Mouse (Mus musculus) hindbrain, embryonic 11.5 days (tissue): ENCODE measurements around the gene Myh15. TPM values are rescaled to one million over a fixed set of nuclear protein-coding genes. Genes with fewer than 3 reads are reported as not detected.

ENCODE experiments used
- ATAC-seq: fragments of 200-750 bp; cut with Nextera tagmentation; 2 replicates; pipeline ENCODE4 v1.8.0; 2017; ENCODE audit warnings: mild to moderate bottlenecking, moderate TSS enrichment, moderate library complexity; ENCODE audit not compliant: low FRiP score
- DNase-seq: peaks from one replicate; pipeline ENCODE4 v3.0.0-alpha.2; 2015; ENCODE audit warnings: low spot score
- H3K27ac ChIP-seq: fragments of 300-500 bp; sonication (generic); 2 replicates; pipeline ENCODE4 v1.5.1; 2014; ENCODE audit warnings: mild to moderate bottlenecking, low read depth, low read length
- H3K27me3 ChIP-seq: fragments of 300-500 bp; sonication (generic); 2 replicates; pipeline ENCODE4 v1.6.1; 2014; ENCODE audit warnings: mild to moderate bottlenecking, low read length, moderate library complexity, mixed read lengths; ENCODE audit not compliant: control insufficient read depth, insufficient read depth
- H3K36me3 ChIP-seq: fragments of 300-500 bp; sonication (generic); 2 replicates; pipeline ENCODE4 v1.6.1; 2014; ENCODE audit warnings: mild to moderate bottlenecking, low read length, moderate library complexity, mixed read lengths; ENCODE audit not compliant: control insufficient read depth, insufficient read depth
- H3K4me1 ChIP-seq: fragments of 300-500 bp; sonication (generic); replicated peaks from 2 replicates; pipeline ENCODE4 v1.6.1; 2014; ENCODE audit warnings: low read length, mixed read lengths; ENCODE audit not compliant: control insufficient read depth, insufficient read depth
- H3K4me2 ChIP-seq: fragments of 300-500 bp; sonication (generic); replicated peaks from 2 replicates; pipeline ENCODE4 v1.6.1; 2014; ENCODE audit warnings: mild to moderate bottlenecking, low read depth, low read length
- H3K4me3 ChIP-seq: fragments of 300-500 bp; sonication (generic); 2 replicates; pipeline ENCODE4 v1.5.1; 2014; ENCODE audit warnings: low read depth, low read length
- H3K9ac ChIP-seq: fragments of 300-500 bp; sonication (generic); 2 replicates; pipeline ENCODE4 v1.6.1; 2014; ENCODE audit warnings: low read depth, low read length
- H3K9me3 ChIP-seq: fragments of 300-500 bp; sonication (generic); 2 replicates; pipeline ENCODE4 v1.6.1; 2016; ENCODE audit warnings: low read length; ENCODE audit not compliant: control insufficient read depth
- WGBS: fragments of 180-500 bp; shearing (Covaris S2); extraction: QIAGEN DNeasy Blood & Tissue Kit; methylation state at CpG from one replicate; pipeline ENCODE4 v1.1.7; 2014; 5-methylcytosine and 5-hydroxymethylcytosine counted together
- polyA plus RNA-seq: library from polyadenylated mRNA; unstranded; fragments of >200 nt; fragmentation: Nextera tagmentation; extraction: Ambion mirVana; gene quantifications from 2 replicates; pipeline ENCODE4 v1.2.1, GENCODE M21; 2014

Myh15 gene
- polyA plus RNA-seq, 1 experiment from 2014 or later = not detected

DNA sequence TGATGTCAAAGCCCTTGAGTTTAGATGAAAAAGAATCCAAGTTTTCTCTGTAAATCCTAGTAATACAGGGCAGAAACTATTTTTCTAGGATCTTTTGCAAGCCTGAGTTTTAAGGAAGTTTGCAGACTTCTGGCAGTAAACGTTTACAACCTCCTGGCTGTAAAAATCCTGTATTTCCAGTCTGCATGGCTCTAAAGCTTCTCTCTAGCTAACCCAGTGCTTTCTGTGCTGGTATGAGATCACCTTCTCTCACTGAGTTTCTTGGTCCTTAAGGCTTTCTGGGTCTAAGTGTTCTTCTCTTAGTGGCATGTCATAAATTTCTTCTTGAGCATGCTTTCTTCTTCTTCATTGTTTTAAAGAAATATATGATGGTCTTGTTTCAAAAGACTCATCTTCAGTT, 70.7 kb downstream of the Myh15 start:
- H3K27me3 ChIP-seq = no peaks in the 10 kb centered on the region
- H3K4me1 ChIP-seq = no peaks in the 10 kb centered on the region
- no peaks in the 10 kb centered on the region for H3K9me3 ChIP-seq
- no peak overlapping the region for H3K4me3 ChIP-seq
- DNase-seq (no peak), ATAC-seq (no peak)
- no peaks in the 10 kb centered on the region for H3K36me3 ChIP-seq
- H3K27ac ChIP-seq = no peak overlapping the region
- 63% methylated on average over 1 of the region's 1 CpGs for WGBS
- no peak overlapping the region for H3K9ac ChIP-seq
- H3K4me2 ChIP-seq = no peak overlapping the region

DNA sequence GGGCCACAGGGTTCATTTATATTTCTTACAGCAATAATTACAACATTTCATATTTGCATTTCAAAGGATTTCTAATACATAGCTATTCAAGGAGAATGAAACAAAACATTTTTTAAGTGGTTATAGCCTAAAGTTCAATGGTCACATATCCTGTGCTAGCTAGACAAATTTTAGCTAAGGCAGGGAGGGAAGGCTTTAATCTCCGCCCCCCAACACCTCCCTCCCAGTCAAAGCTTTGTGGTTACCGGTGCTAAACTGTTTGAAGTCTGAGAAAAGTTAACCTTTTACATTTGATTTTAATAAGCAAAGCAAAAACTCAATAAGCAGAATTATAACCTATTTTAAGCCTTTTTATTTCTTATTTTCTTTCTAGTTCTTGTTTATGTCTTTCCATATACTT, 98.9 kb downstream of the Myh15 start:
- 93% methylated on average over 2 of the region's 2 CpGs for WGBS

DNA sequence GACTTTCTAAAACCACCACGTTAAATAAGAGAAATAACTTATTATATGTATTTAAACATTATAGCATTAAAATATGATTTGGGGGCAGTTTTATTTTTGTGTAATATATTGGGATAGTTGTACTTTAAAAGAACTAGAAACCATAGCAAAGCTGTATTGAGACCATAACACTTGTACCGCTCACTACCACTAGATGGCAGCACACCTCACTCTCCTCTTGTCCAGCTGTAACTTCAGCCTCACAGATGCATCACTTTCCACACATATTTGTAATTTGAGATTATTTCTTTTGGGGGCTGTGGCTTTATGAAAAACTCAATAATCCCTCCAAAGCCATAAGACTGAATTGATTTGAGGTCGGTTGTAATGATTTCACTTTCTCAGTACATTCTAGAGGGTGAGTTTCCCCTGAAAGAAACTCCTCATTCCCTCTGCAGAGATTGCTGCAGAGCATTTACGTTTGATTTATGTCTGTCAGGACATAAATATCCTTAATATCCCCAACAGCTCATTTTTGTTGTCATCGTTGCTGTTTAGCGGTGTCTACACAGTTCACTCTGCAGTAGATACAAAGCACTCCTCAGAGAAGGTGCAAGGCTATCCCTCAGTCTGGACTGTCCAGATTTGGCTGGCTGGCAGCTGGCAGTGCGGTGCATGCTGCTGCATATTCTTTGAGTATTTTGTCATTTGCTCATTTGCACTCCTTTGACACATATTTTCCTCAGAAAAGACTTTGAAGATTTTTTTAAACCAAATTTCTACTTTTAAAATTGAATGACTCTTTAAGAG, 107.3 kb downstream of the Myh15 start:
- Histone ChIP-seq H3K4me3 (no peak overlapping the region), H3K4me1 (no peaks in the 10 kb centered on the region), H3K27me3 (no peaks in the 10 kb centered on the region), H3K27ac (no peak overlapping the region), H3K9me3 (no peaks in the 10 kb centered on the region), H3K36me3 (no peaks in the 10 kb centered on the region), H3K4me2 (no peak overlapping the region), H3K9ac (no peak overlapping the region)
- WGBS = 43% methylated on average over 7 of the region's 7 CpGs
- ATAC-seq = peak; percentile 78
- DNase-seq = peak; percentile 80

More for the DNA sequence above, 98.9 kb downstream of the Myh15 start:
- H3K36me3 ChIP-seq = no peaks in the 10 kb centered on the region
- no peak overlapping the region for H3K4me2 ChIP-seq
- H3K9me3 ChIP-seq = no peaks in the 10 kb centered on the region
- DNase-seq (no peak), ATAC-seq (no peak)
- H3K27ac ChIP-seq = no peak overlapping the region
- no peaks in the 10 kb centered on the region for H3K27me3 ChIP-seq
- no peaks in the 10 kb centered on the region for H3K4me1 ChIP-seq
- H3K9ac ChIP-seq = no peak overlapping the region
- no peak overlapping the region for H3K4me3 ChIP-seq

DNA sequence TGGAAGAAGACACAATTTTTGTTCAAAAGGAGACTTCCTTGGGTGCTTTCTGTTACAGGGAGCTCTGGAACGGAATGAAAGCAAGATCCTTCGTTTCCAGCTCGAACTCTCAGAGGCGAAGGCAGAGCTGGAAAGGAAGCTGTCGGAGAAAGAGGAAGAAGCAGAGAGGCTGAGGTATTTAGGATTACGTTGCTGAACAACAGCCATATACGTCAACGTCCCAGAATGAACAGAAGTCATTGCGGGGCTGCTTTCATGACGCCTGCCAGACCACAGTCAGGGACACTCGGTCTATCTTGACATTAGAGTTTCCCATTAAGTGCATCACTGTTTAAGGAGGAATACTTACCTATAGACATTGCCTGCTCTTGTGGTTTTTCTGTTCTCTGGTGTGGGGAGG, 108.4 kb downstream of the Myh15 start:
- DNase-seq (no peak), ATAC-seq (no peak)
- Histone ChIP-seq H3K4me3 (no peak overlapping the region), H3K4me2 (no peak overlapping the region), H3K27ac (no peak overlapping the region), H3K27me3 (no peaks in the 10 kb centered on the region), H3K9me3 (no peaks in the 10 kb centered on the region), H3K9ac (no peak overlapping the region), H3K36me3 (no peaks in the 10 kb centered on the region), H3K4me1 (no peaks in the 10 kb centered on the region)
- WGBS = 89% methylated on average over 11 of the region's 11 CpGs

DNA sequence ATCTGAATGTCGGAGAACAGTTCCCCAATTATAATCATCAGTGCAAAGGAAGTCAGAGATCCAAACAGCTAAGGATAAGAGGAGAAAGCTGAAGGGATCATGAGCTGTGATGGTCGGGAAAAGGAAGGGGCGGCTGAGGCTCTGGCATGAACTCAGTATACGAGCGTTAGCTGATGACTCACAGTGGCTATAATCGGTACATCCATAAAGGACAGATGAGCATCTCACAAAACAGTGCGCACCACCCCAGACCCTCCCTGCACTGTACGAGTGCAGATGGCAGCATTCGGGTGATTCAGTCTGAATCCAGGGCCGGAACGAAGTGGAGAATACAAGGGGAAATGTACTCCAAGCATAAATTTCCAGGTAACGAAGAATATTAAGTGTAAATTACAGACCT, 110.0 kb downstream of the Myh15 start:
- H3K4me3 ChIP-seq = no peak overlapping the region
- WGBS = 92% methylated on average over 12 of the region's 12 CpGs
- H3K4me1 ChIP-seq = no peaks in the 10 kb centered on the region
- no peak for ATAC-seq
- H3K27me3 ChIP-seq = no peaks in the 10 kb centered on the region
- H3K9ac ChIP-seq = no peak overlapping the region
- H3K36me3 ChIP-seq = no peaks in the 10 kb centered on the region
- no peak for DNase-seq
- H3K9me3 ChIP-seq = no peaks in the 10 kb centered on the region
- no peak overlapping the region for H3K4me2 ChIP-seq
- no peak overlapping the region for H3K27ac ChIP-seq

DNA sequence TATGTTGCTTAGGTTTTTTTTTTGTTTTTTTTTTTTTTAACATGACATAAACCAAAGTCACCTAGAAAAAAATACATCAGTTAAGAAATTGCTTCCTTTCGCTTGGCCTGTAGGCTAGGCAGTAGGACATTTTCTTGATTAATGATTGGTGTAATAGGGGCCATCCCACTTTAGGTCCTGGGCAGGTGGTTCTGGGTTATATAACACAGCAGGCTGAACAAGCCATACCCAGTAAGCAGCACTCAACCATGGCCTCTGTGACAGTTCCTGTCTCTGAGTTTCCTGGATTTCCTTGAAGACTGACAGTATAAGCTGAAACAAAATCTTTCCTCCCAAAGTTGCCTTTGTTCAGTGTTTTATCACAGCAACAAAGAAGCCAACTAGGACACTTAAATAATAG, 117.8 kb downstream of the Myh15 start:
- no peak; the same call in 1 of the 2 replicates for ATAC-seq
- no peak overlapping the region for H3K4me3 ChIP-seq
- 90% methylated on average over 1 of the region's 1 CpGs for WGBS

DNA sequence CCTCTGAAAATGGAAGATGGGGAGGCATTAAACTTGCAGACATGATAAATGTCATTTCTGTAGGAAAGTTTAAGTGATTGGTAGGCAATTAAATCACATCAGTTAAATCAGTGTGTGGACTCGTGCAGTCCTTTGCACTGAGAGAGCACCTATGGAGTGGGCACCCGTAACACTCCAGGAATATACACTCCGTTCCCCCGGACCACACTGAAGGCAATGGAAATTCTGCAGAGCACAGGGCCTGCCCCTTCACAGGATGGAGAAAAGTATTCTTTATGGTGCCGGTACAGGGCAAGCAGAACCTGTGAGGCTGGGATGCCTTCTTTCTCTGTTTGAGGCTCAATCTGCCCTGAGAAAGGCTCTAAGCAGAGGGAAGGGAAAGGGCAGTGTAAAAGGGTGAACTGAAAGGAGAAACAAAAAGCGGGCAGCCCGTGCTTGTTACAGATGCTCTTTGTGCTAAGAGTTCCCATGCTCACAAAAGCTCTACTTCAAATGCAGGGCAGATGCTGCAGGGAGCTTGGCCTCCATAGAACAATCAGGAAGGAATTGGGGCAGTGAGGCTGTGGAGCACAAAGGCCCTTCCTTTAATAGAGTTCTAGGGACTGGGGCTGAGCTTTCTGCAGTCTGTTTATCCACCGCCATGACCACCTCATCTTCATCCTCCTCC, 118.6 kb downstream of the Myh15 start:
- Histone ChIP-seq H3K4me3 (no peak overlapping the region), H3K27me3 (no peaks in the 10 kb centered on the region), H3K9ac (no peak overlapping the region), H3K27ac (no peak overlapping the region), H3K36me3 (no peaks in the 10 kb centered on the region), H3K9me3 (no peaks in the 10 kb centered on the region), H3K4me1 (no peaks in the 10 kb centered on the region), H3K4me2 (no peak overlapping the region)
- WGBS = 67% methylated on average over 8 of the region's 8 CpGs
- peak; percentile 69; the same call in 1 of the 2 replicates for ATAC-seq
- no peak for DNase-seq

More for the DNA sequence above, 117.8 kb downstream of the Myh15 start:
- no peaks in the 10 kb centered on the region for H3K36me3 ChIP-seq
- H3K9ac ChIP-seq = no peak overlapping the region
- H3K27me3 ChIP-seq = no peaks in the 10 kb centered on the region
- H3K4me2 ChIP-seq = no peak overlapping the region
- no peaks in the 10 kb centered on the region for H3K4me1 ChIP-seq
- DNase-seq = no peak
- no peaks in the 10 kb centered on the region for H3K9me3 ChIP-seq
- H3K27ac ChIP-seq = no peak overlapping the region

DNA sequence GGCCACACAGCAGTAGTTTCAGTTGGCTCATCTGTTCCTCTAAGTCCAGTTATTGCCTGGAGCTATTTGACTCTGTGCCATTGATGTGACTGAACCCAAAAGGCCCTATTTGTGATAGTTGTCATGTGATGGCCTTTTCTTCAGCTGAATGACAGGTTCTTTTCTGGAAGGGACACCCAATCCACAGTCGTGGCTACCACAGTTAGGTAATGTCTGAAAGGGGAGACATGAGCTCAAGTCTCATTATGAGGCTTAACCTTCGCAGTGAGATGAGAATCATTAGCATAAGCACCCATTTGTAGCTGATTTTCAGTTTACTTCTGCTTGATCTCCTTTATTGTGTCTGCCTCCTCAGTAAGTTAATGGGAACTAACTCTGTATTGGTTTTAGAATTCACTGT, 136.2 kb downstream of the Myh15 start:
- Histone ChIP-seq H3K9ac (no peak overlapping the region), H3K4me1 (no peaks in the 10 kb centered on the region), H3K9me3 (no peaks in the 10 kb centered on the region), H3K4me2 (no peak overlapping the region), H3K27me3 (no peaks in the 10 kb centered on the region), H3K36me3 (no peaks in the 10 kb centered on the region), H3K27ac (no peak overlapping the region), H3K4me3 (no peak overlapping the region)
- 59% methylated on average over 2 of the region's 2 CpGs for WGBS
- no peak for DNase-seq
- ATAC-seq = no peak

DNA sequence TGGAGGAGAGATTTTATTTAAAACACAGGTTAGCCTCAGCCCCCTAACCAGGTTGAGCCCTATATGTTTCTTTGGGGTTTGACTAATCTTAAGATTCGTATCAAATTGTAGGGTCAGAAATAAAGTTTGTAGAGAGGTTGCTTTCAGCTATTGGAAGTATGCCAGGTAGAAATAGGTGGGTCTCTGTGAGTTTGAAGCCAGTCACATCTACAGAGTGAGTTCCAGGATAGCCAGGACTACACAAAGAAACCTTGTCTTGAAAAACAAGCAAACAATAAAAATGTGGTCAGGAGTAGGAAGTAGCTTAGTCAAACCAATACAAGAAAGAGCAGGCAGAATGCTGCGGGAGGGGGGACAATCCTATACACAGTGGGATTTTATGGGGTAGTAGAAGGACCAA, 136.7 kb downstream of the Myh15 start:
- 89% methylated on average over 2 of the region's 2 CpGs for WGBS

More for the DNA sequence above, 136.7 kb downstream of the Myh15 start:
- Histone ChIP-seq H3K4me2 (no peak overlapping the region), H3K9ac (no peak overlapping the region), H3K27ac (no peak overlapping the region), H3K9me3 (no peaks in the 10 kb centered on the region), H3K27me3 (no peaks in the 10 kb centered on the region), H3K36me3 (no peaks in the 10 kb centered on the region), H3K4me3 (no peak overlapping the region), H3K4me1 (no peaks in the 10 kb centered on the region)
- DNase-seq = no peak
- ATAC-seq = no peak
